Mouse (Mus musculus): ENCODE data around the gene Itga2b. TPM values are rescaled to one million over a fixed set of nuclear protein-coding genes. Genes with fewer than 3 reads are reported as not detected.

Gene Itga2b
- total RNA-seq, 2 experiments from 2014 or later, result 2.3 to 2.7 TPM

DNA sequence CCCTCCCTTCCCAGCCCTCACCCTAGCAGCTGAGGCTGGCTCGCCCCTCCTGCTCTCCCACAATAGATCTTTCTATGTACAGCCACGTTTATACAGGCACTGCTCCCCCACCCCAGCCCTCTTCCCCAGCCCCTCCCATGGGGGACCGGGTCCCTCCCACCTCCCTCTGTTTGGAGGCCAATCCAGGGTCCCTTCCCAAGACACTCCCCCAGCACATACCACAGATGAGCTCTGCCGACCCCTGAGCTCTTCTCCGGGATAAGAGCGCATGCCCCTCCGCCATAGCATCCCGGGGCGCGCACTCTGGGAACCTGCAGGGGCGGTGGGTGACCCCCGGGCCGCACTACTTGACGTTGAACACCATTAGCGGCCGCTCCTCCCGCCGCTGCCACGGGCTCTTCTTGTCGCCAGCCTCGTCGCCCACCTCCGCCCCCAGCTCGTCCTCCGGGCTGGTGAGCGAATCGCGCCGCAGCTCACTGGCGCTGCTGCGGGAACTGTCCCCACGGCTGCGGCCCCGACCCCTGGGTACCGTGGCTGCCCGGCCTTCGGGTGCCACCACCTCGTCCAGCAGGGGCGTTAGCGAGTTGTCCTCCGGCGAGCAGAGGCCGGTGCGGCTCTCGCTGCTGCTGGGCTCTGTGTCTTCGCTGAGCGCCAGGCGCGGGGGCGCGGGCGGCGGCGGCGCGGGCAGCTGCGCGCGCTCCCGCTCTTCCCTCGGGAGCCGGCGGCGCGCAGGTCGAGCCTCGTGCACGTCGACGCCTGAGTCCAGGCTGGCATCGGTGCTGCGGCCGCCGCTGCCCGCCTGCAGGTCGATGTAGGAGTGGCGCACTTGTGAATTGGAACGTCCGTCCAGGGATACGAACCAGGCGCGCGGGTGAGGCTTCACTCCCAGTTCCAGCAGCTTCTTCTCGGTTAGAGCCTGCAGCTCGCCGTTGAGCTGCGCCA is 32.5 kb downstream of the Itga2b start:
- DNase-seq (ENCODE audit: low spot score in 2 of 2), result peak; percentile 67 to 69

DNA sequence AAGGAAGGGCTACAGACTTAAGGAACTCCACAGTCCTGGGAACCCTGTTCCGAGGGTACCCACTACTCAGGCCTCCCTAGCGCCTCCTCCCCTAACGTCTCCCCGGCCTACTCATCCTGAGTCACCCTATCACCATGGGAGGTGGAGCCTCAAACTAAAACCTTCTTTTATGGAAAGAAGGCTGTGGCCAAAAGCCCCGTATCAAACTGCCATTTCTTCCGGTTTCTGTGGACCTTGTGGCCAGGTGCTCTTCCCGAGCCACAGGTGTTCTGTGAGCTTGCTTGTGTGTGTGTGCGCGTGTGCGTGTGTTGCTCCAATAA is 33.5 kb downstream of the Itga2b start:
- DNase-seq (ENCODE audit: low spot score in 2 of 2), result no peak

DNA sequence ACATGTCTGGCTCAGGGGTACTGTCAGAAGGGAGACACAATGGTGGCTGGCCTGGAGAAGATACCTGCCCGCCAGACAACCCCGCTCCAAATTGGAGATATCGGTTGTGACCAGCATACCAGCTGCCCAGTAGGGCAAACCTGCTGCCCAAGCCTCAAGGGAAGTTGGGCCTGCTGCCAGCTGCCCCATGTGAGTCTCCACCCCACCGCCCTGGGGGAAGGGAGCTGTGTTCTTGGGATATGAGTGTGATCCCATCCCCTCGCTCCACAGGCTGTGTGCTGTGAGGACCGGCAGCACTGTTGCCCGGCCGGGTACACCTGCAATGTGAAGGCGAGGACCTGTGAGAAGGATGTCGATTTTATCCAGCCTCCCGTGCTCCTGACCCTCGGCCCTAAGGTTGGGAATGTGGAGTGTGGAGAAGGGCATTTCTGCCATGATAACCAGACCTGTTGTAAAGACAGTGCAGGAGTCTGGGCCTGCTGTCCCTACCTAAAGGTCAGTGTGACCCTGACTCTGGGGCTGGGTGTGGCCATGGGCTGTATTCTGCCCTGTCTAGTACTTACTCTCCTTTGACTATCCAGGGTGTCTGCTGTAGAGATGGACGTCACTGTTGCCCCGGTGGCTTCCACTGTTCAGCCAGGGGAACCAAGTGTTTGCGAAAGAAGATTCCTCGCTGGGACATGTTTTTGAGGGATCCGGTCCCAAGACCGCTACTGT is 34.0 kb downstream of the Itga2b start:
- no peak for DNase-seq (ENCODE audit: low spot score in 2 of 2)

DNA sequence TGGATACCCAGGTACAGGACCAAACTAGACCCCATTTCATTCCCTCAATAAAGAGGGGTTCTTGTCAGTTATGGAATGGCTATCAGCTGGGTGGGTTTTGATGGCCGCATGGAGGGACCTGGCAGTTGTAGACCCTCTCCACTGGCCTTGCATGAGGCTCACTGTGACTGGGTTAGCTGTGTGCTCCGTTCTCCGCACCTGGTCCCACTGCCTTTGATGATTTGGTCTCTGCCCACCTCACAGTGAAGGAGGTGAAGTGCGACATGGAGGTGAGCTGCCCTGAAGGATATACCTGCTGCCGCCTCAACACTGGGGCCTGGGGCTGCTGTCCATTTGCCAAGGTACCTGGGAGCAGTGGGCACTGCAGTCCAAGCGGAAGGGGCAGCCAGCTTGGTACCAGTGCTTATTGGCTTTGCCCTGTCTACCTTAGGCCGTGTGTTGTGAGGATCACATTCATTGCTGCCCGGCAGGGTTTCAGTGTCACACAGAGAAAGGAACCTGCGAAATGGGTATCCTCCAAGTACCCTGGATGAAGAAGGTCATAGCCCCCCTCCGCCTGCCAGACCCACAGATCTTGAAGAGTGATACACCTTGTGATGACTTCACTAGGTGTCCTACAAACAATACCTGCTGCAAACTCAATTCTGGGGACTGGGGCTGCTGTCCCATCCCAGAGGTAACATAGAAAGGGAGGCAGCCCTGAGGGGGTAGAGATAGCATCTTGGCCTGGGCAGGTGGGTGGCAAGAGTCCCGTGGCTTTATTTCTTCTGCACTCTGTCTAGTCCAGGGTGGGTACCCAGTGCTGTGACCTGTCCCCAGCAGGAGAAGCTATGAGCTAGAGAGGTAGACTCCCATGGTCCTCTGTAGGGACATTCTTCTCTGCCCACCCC is 34.9 kb downstream of the Itga2b start:
- no peak for DNase-seq (ENCODE audit: low spot score in 2 of 2)

DNA sequence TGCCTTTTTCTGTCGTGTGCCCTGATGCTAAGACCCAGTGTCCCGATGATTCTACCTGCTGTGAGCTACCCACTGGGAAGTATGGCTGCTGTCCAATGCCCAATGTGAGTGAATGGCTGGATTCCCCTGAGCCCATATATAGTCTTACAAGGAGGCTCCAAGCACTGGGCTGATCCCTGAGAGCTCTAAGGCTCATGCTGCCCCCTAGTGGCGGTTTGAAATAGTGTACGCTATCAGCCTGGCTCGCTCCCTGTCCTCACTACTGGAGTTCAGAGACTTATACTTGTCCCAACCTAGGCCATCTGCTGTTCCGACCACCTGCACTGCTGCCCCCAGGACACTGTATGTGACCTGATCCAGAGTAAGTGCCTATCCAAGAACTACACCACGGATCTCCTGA is 35.5 kb downstream of the Itga2b start:
- DNase-seq (ENCODE audit: low spot score in 2 of 2), result peak; percentile 90 to 91

DNA sequence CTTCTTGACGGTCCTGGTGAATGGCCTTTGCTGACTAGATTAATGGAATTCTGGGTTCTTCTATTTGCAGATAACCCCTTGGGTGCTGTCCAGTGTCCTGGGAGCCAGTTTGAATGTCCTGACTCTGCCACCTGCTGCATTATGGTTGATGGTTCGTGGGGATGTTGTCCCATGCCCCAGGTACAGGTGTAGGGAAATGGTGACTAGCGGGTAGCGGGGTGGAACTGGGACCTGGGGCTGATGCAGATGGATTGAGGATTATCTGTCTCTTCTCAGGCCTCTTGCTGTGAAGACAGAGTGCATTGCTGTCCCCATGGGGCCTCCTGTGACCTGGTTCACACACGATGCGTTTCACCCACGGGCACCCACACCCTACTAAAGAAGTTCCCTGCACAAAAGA is 36.1 kb downstream of the Itga2b start:
- DNase-seq (ENCODE audit: low spot score in 2 of 2), result no peak

DNA sequence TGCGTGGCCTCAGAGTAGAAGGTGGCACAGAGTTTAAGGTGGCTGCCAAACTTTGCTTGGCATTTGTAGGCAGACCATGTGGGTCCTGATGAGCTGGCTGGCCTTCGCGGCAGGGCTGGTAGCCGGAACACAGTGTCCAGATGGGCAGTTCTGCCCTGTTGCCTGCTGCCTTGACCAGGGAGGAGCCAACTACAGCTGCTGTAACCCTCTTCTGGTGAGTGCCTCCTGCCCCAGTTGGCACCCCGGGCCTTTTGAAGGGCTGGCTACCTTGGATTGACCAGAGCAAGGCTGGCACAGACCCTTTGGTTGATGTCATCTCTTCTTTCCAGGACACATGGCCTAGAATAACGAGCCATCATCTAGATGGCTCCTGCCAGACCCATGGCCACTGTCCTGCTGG is 37.0 kb downstream of the Itga2b start:
- DNase-seq (ENCODE audit: low spot score in 2 of 2), result peak in 1 of 2 experiments; percentile 65

DNA sequence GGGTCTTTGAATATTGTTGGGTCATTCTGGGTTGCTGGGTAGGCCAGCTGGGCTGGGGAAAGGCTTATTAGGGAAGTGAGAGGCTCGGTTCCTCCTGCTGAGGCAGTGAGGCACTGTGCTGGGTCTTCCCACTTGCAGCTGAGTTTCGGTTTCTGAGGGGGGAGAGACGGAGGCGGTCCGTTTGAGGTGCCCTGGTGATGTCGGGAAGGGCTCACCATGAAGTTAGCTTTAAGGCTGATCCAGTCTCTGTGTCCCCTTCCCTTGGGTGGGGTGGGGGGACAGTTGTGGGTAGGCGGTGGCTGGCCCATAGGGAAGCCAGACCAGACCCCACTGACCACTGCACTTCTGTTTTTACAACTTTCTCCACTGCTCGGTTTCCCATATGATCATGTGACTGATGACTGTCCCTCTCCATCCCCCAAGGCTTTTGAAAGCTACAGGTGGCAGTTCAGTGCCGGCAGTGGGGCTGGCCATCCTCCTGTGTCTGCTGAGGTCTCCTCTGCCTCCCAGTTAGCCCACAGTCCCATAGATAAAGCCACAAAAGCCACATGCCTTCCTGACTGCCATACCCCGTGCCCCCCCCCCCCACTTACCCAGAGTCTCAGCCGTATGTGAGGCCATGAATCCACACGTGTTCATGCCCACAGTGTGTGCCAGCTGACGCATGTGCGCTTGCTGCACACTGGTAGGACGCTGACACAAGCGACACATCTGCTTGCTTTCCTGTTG is 37.6 kb downstream of the Itga2b start:
- DNase-seq (ENCODE audit: low spot score in 2 of 2), result no peak

DNA sequence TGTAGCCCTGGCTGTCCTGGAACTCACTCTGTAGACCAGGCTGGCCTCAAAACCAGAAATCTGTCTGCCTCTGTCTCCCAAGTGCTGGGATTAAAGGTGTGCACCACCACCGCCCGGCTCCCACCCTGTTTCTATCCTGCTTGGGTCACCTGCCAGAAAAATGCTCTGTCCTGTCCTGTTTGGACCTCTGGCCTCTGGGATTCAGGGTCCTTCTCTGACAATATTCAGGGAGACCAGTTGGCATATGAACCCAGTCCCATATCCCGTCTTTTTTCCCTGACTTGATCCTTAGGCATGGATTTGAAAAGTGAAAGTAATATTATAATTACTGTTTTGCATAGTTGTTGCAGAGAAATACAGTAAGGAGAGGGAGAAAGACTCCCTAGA is 38.2 kb downstream of the Itga2b start:
- DNase-seq (ENCODE audit: low spot score in 2 of 2), result no peak

DNA sequence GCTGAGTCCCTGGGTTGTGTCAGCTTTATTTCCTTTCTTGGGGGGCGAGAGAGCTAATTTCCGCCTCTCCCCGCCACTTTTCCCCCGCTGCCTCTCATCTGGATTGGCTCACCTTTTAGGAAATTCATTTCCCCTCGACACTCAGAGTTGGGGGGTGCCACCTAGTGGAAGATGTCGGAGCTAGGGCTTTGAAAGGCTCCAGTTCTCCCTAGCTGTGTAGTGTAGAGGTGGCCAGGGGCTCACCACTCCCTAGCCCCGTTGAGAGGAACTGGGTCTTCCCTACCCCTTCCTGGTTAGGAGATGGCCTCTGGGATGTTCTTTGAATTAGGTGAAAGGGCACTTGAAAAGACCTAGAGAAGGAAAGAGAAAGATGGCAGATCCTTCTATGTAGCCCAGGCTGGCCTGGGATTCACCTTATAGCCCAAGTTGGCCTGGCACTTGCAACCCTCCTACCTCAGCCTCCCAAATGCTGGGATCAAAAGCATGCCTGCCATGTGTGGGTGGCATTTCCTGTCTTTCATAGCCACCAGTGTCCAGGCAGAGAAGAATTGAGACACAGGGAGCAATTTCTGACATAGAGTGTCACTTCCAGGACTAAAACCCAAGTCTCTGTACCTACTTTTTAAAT is 38.8 kb downstream of the Itga2b start:
- peak; percentile 69 to 79 for DNase-seq (ENCODE audit: low spot score in 2 of 2)

DNA sequence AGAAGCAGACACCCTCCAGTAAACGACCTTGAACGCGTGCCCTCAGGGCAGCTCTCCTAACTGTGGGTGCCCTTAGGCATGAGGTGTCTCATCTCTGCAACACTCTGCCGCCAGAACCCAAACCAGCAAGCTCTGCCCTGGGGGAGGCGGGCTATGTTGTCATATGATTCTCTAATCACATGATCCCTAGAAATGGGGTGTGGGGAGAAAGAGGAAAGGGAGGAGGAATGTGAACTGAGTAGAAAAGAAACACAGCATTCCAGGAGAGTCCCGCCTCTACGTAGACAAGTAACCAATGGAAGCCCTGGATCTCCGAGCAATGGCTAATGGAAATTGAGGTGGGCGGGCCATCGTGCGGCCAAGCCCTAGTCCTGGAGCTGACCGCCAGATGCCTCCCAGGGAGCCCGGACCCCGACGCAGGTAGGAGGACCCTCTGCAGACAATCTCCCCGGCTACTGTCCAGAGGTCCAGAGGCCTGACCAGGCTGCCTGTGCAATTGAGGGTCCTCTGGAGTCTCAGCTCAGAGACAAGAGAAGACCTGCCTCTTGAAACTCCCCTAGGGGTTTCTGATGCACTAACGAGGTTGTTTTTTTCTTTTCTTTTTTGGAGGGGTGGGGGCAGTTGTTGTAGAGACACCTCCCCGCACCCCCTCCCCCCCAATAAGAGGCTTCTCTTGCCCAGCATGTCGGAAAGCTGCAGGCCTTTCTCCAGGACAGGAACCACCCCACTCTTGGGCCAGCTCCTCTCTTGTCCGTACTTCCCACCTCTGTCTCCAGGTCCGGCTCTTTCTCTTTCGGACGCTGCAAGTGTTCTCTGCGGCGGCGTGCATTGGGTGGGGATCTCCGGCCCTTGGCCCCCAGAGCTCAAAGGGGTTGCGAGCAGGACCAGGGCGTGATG is 39.6 kb downstream of the Itga2b start, which contains the start of gene Grn:
Gene Grn, plus strand, starts transcription at position 195 of the 897 bp plus-strand sequence.
- peak; percentile 84 to 96 for DNase-seq (ENCODE audit: low spot score in 2 of 2)

DNA sequence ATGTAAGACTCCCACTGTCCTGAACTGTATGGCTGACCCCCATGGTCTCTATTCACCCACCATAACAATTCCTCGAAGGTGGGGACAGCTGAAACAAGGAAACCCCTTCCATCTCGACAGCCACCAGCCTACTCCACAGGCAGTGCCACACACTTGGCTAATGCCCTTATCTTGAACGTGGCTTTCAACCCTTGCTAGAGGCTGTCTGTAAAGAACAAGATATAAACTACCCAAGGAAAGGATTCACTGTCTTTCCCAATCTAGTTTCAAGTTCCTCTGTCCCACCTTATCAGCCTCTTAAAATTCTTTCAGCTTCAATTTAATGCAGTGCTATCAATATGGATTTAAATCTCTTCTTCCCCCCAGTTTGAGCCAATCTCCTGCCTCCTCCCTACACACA is 40.4 kb downstream of the Itga2b start:
- no peak for DNase-seq (ENCODE audit: low spot score in 2 of 2)

DNA sequence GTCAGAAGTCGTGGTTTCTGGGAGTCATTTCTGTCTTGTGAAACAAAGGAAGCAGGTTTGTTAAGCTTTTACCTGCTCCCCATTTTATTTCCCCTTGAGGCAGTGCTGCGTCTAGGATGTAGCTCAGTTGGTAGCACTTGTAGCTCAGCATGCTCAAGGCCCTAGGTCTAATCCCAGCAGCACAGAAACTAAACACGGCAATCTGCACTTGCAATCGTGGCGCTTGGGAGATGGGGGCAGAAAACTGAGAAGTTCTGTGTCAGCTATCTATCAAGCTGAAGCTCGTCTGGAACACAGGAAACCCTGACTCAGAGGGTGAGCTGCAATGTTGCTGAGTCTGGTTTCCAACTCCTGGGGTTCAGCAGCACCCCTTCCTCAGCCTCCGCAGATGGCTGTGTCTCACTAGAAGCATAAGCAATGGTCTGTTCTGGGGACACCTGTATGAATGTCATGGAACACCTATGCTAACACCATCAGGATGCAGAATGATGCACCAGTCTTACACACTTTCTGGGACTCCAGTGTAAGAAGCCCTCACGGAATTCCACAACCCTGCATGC is 40.9 kb downstream of the Itga2b start:
- no peak for DNase-seq (ENCODE audit: low spot score in 2 of 2)

DNA sequence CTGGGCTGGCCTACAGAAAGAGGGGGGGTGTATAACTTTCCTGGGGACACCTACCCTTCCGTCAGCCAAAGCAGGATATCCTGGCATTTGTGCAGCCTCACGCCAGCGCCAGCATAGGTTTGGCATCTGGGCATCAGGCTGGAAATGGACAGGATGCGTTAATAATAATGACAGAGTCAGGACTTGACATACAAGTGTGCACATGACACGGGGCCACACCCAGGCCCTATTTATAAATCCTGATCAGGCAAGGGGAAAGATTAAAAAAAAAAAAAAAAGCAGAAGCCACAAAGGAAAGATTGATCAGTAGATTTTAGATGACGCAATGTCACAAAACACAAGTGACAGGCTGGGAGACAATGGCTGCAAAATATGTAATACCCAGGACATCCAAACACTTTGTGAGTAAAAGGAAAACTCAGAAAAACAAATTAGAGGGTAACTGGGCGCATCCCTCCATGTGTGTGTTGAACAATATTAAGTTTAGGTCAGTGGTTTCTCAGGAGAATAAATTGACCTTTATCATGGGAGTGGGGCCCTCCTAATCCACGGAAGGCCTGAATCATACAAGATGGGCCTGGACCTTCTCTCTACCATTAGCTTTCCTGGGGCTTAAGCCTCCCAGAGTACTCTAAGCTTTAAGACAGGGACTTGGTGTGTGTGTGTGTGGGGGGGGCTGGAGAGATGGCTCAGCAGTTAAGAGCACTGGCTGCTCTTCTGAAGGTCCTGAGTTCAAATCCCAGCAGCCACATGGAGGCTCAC is 44.2 kb downstream of the Itga2b start:
- DNase-seq (ENCODE audit: low spot score in 2 of 2), result no peak

DNA sequence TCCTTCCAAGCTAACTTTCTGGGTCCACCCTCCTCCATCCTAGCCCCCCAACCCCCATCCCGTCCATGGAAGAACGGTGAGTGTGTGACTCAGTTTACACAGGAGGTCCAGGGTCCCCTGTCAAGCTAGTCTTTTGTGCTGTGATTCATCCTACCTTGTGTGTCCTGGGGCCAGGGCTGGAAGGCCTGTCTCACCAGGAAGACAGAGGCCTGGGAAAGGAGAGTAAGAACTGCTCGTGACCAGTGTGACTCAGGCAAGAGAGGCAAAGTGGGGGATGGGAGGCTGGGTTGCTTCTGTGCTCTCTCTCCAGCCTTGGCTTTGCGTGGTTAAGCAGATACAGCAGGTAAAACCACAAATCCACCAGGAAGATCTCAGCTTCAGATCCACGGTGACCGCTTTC is 45.3 kb downstream of the Itga2b start:
- no peak for DNase-seq (ENCODE audit: low spot score in 2 of 2)

DNA sequence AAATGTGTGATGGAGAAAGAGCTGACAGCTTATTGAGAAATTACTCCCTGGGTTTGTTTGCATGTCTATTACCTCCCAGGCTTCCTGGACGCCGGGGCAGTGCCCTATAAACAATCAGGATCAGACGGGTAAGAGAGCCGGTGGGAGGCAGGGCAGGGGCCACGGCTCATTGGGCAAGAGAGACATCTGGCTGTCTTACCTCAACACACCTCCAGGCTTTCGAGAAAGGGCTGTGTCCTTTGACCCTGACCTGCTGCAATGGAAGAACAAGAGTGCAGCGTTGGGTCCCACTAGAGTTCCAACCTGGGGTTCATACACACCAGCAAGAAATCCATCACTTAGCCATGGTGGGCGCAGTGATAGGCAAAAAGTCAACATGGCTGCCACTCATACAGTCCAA is 48.4 kb downstream of the Itga2b start:
- no peak for DNase-seq (ENCODE audit: low spot score in 2 of 2)

DNA sequence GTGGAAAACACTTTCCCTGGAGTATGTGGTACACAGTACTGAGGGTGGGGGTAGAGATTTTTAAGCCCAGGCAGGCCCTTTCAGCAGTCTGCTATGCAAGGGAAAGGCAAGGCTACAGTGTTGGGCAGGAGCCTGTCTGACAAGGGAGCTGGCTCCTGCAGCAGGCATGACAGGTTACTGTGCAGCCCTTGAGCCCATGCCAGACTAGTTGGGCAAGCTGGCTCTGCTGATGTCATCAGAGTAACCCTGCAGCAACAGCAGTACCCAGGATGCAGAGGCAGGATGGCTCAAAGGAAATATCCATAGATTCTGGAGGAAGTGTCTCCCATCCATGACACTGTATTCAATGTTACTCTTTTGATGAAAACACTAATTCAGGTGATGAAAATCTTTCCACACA is 51.0 kb downstream of the Itga2b start:
- DNase-seq (ENCODE audit: low spot score in 2 of 2), result no peak

DNA sequence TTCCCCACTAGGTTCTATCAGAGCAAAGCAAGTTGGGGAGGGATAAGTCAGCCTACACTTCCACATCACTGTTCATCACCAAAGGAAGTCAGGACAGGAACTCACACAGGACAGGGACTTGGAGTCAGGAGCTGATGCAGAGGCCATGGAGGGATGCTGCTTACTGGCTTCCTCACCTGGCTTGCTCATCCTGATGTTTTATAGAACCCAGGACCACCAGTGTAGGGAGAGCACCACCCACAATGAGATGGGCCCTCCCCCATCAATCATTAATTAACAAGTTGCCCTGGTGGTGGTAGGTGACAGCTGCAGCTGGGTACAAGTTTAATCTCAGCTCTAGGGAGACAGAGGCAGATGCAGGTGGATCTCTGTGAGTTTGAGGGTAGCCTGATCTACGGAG is 52.8 kb downstream of the Itga2b start:
- DNase-seq (ENCODE audit: low spot score in 2 of 2), result no peak

All from layer of hippocampus, postnatal 14 days (tissue).